Mouse (Mus musculus) cortical plate, adult 2 months (tissue): ENCODE results near the gene Lin52.

Experiments used
- CTCF ChIP-seq: fragments of 200-500 bp; IDR thresholded peaks from 2 replicates; pipeline ENCODE4 v1.5.1; 2011; ENCODE audit warnings: mild to moderate bottlenecking, control low read depth, low read length; ENCODE audit not compliant: insufficient read depth; ENCODE audit errors: extremely low read depth
- POLR2A ChIP-seq: fragments of 200-500 bp; IDR thresholded peaks from 2 replicates; pipeline ENCODE4 v1.6.1; 2011; ENCODE audit warnings: mild to moderate bottlenecking, low read length, control low read depth; ENCODE audit not compliant: insufficient read depth; ENCODE audit errors: extremely low read depth

- TF ChIP-seq POLR2A (no peak), CTCF (no peak)
Measured at GRCm38 (mm10) chr12:84451801-84452200, 579 bp downstream of the Lin52 start.
